Mouse (Mus musculus) hindbrain, embryonic 11.5 days (tissue): ENCODE results near the gene Best1. TPM values are rescaled to one million over a fixed set of nuclear protein-coding genes. Genes with fewer than 3 reads are reported as not detected.
A peak's percentile ranks its signal among the peaks of the same experiment; 100 is the strongest.

Source experiments
- ATAC-seq: fragments of 200-750 bp; cut with Nextera tagmentation; 2 replicates; pipeline ENCODE4 v1.8.0; 2017; ENCODE audit warnings: mild to moderate bottlenecking, moderate TSS enrichment, moderate library complexity; ENCODE audit not compliant: low FRiP score
- DNase-seq: peaks from one replicate; pipeline ENCODE4 v3.0.0-alpha.2; 2015; ENCODE audit warnings: low spot score
- H3K27ac ChIP-seq: fragments of 300-500 bp; sonication (generic); 2 replicates; pipeline ENCODE4 v1.5.1; 2014; ENCODE audit warnings: mild to moderate bottlenecking, low read depth, low read length
- H3K27me3 ChIP-seq: fragments of 300-500 bp; sonication (generic); 2 replicates; pipeline ENCODE4 v1.6.1; 2014; ENCODE audit warnings: mild to moderate bottlenecking, low read length, moderate library complexity, mixed read lengths; ENCODE audit not compliant: control insufficient read depth, insufficient read depth
- H3K36me3 ChIP-seq: fragments of 300-500 bp; sonication (generic); 2 replicates; pipeline ENCODE4 v1.6.1; 2014; ENCODE audit warnings: mild to moderate bottlenecking, low read length, moderate library complexity, mixed read lengths; ENCODE audit not compliant: control insufficient read depth, insufficient read depth
- H3K4me1 ChIP-seq: fragments of 300-500 bp; sonication (generic); replicated peaks from 2 replicates; pipeline ENCODE4 v1.6.1; 2014; ENCODE audit warnings: low read length, mixed read lengths; ENCODE audit not compliant: control insufficient read depth, insufficient read depth
- H3K4me2 ChIP-seq: fragments of 300-500 bp; sonication (generic); replicated peaks from 2 replicates; pipeline ENCODE4 v1.6.1; 2014; ENCODE audit warnings: mild to moderate bottlenecking, low read depth, low read length
- H3K4me3 ChIP-seq: fragments of 300-500 bp; sonication (generic); 2 replicates; pipeline ENCODE4 v1.5.1; 2014; ENCODE audit warnings: low read depth, low read length
- H3K9ac ChIP-seq: fragments of 300-500 bp; sonication (generic); 2 replicates; pipeline ENCODE4 v1.6.1; 2014; ENCODE audit warnings: low read depth, low read length
- H3K9me3 ChIP-seq: fragments of 300-500 bp; sonication (generic); 2 replicates; pipeline ENCODE4 v1.6.1; 2016; ENCODE audit warnings: low read length; ENCODE audit not compliant: control insufficient read depth
- WGBS: fragments of 180-500 bp; shearing (Covaris S2); extraction: QIAGEN DNeasy Blood & Tissue Kit; methylation state at CpG from one replicate; pipeline ENCODE4 v1.1.7; 2014; 5-methylcytosine and 5-hydroxymethylcytosine counted together
- polyA plus RNA-seq: library from polyadenylated mRNA; unstranded; fragments of >200 nt; fragmentation: Nextera tagmentation; extraction: Ambion mirVana; gene quantifications from 2 replicates; pipeline ENCODE4 v1.2.1, GENCODE M21; 2014

The Best1 gene
- polyA plus RNA-seq, 1 experiment from 2014 or later = 0.91 TPM

GRCm38 (mm10) chr19:10003696-10004095, 2.3 kb upstream of the Best1 start:
- Histone ChIP-seq H3K27me3 (no peaks in the 10 kb centered on the region), H3K27ac (no peak overlapping the region), H3K9me3 (no peaks in the 10 kb centered on the region), H3K4me3 (no peak overlapping the region), H3K9ac (no peak overlapping the region), H3K4me2 (no peak overlapping the region), H3K36me3 (no peaks in the 10 kb centered on the region), H3K4me1 (no peaks in the 10 kb centered on the region)
- 96% methylated on average over 1 of the region's 1 CpGs for WGBS
- ATAC-seq (no peak), DNase-seq (no peak)

GRCm38 (mm10) chr19:10000330-10000729, 1.1 kb downstream of the Best1 start:
- Histone ChIP-seq H3K4me1 (no peaks in the 10 kb centered on the region), H3K27ac (no peak overlapping the region), H3K4me3 (no peak overlapping the region), H3K27me3 (no peaks in the 10 kb centered on the region), H3K9me3 (no peaks in the 10 kb centered on the region), H3K9ac (no peak overlapping the region), H3K36me3 (no peaks in the 10 kb centered on the region), H3K4me2 (no peak overlapping the region)
- WGBS = 30% methylated on average over 3 of the region's 3 CpGs
- ATAC-seq (peak; percentile 35; the same call in 1 of the 2 replicates), DNase-seq (peak; percentile 53)

- ATAC-seq (no peak), DNase-seq (no peak)
- H3K4me1 ChIP-seq = no peaks in the 10 kb centered on the region
- H3K9me3 ChIP-seq = no peaks in the 10 kb centered on the region
- no peak overlapping the region for H3K9ac ChIP-seq
- no peak overlapping the region for H3K4me3 ChIP-seq
- no peak overlapping the region for H3K4me2 ChIP-seq
- no peaks in the 10 kb centered on the region for H3K36me3 ChIP-seq
- no peak overlapping the region for H3K27ac ChIP-seq
- no peaks in the 10 kb centered on the region for H3K27me3 ChIP-seq
- WGBS = 76% methylated on average over 13 of the region's 13 CpGs
Measured at GRCm38 (mm10) chr19:9998736-9999486, 2.5 kb downstream of the Best1 start.

GRCm38 (mm10) chr19:9998063-9998416, 3.4 kb downstream of the Best1 start:
- Histone ChIP-seq H3K9me3 (no peaks in the 10 kb centered on the region), H3K27me3 (no peaks in the 10 kb centered on the region), H3K27ac (no peak overlapping the region), H3K36me3 (no peaks in the 10 kb centered on the region), H3K9ac (no peak overlapping the region), H3K4me3 (no peak overlapping the region), H3K4me1 (no peaks in the 10 kb centered on the region), H3K4me2 (no peak overlapping the region)
- 72% methylated on average over 2 of the region's 2 CpGs for WGBS
- no peak for ATAC-seq
- no peak for DNase-seq

DNA sequence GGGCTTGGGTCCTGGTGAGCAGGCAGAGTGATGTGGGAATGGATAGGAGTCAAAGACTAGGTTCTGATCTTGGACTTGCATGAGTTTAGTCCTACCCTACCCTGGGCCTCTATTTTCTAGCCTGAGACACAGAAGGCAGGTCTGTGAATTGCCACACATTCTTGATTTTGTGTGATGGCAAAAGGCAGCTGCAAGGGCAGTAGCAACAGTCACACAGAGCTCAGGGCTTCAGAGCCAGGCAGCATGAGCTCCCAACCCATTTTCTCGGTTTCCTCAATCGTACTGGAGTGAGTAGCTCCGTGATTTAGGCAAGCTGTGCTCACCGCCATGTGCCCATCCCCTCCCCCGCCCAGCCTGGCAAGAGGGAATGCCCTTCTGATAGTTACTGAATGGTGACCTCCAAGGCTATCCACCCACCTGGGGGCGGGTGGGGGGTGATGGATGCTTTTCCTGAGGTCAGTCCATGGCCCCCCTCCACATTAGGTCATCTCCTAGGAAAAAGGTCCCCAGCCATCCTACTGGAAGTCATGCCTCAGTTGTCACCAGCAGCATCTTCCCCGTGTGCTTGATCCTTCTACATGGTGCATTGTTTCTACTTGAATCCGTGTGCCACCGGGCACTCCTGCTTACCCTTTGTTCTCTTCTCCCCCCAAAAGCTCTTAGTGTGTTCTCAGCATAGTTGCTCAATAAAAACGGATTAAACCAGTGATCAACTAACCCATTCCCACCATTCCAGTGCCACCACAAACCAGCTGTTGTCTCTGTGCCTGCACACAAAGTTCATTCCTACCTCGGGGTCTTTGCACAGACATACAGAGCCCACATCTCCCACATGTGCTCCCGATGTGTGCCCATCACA, 4.0 kb downstream of the Best1 start:
- no peak for ATAC-seq
- no peak overlapping the region for H3K4me3 ChIP-seq
- DNase-seq = no peak
- 78% methylated on average over 12 of the region's 12 CpGs for WGBS
- no peaks in the 10 kb centered on the region for H3K27me3 ChIP-seq
- H3K27ac ChIP-seq = no peak overlapping the region
- H3K9ac ChIP-seq = no peak overlapping the region
- H3K9me3 ChIP-seq = no peaks in the 10 kb centered on the region
- H3K4me2 ChIP-seq = no peak overlapping the region
- no peaks in the 10 kb centered on the region for H3K4me1 ChIP-seq
- no peaks in the 10 kb centered on the region for H3K36me3 ChIP-seq

GRCm38 (mm10) chr19:9993036-9993656, 8.3 kb downstream of the Best1 start:
- no peak overlapping the region for H3K27ac ChIP-seq
- H3K27me3 ChIP-seq = no peaks in the 10 kb centered on the region
- 6% methylated on average over 17 of the region's 17 CpGs for WGBS

DNA sequence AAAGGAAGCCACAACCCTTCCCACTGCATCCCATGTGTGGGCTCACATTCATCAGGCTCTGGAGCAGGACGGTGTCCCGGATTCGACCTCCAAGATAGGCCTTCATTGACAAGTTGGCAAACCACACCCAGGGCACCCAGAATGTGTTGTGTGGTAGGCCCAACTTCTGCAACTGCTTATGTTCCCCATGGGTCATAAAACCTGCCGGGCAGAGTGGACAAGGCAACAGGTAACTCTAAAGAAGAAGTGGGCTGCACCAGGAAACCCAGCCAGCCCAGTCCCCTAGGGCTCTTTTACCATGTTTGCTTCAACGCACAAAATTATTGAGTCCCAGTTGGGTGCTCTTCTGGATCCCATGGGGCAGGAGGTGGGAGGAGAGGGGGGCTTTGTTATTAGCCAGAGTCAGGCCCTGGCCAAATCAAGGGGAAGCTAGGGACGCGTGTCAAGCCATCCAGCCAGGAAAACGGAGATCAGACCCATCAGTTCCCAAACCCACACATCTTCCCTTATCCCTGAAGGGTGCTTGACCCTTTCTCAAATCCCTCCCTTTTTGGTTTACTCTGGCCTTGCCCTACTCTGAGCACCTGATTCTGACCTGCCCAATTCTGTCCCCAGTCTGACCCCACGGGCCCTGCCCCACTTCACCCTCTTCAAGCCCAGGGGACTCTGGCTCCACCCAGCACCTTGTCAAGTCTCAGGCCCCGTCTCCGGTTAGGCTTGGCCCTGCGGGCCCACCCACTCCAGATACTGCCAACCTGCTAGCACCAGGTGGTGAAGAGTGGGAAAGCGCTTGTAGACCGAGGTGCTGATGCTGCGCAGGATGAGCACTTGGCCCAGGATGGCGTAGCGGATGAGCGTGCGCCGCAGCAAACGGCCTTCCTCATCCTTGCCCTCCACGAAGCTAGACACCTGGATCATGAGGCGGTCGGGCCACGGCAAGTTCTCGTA, 9.1 kb downstream of the Best1 start:
- no peak for DNase-seq
- Histone ChIP-seq H3K4me1 (no peaks in the 10 kb centered on the region), H3K36me3 (no peaks in the 10 kb centered on the region), H3K9me3 (no peaks in the 10 kb centered on the region), H3K27ac (no peak overlapping the region), H3K4me3 (peak overlapping the region; percentile 25), H3K9ac (peak overlapping the region; percentile 29), H3K27me3 (no peaks in the 10 kb centered on the region), H3K4me2 (peak overlapping the region; percentile 41)
- 46% methylated on average over 26 of the region's 26 CpGs for WGBS
- peak; percentile 50 for ATAC-seq

More at GRCm38 (mm10) chr19:9993036-9993656, 8.3 kb downstream of the Best1 start:
- ATAC-seq (peak; percentile 92), DNase-seq (peak; percentile 95)
- H3K9me3 ChIP-seq = no peaks in the 10 kb centered on the region
- peak overlapping the region; percentile 29 for H3K9ac ChIP-seq
- peak overlapping the region; percentile 41 for H3K4me2 ChIP-seq
- H3K36me3 ChIP-seq = no peaks in the 10 kb centered on the region
- no peaks in the 10 kb centered on the region for H3K4me1 ChIP-seq
- H3K4me3 ChIP-seq = peak overlapping the region; percentile 25

DNA sequence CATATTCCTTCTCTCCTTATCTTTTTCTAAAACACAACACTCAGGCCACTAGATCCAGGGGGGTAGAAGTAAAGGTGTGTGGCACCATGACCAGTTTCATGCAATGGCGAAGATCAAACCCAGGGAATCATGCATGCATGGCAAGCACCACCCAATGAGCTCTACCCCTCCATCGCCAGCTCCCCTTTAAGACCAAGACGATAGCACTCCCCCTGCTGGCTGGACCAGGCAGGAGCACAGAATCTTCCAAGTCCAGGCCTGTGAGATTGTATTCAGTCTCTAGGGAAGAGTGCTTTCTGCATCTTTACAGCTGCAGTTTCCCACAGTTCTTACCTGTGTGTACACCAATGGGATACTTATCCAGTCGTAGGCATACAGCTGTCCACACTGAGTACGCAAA, 10.1 kb downstream of the Best1 start:
- 20% methylated on average over 5 of the region's 5 CpGs for WGBS
- Histone ChIP-seq H3K9ac (no peak overlapping the region), H3K4me2 (no peak overlapping the region), H3K9me3 (no peaks in the 10 kb centered on the region), H3K4me3 (no peak overlapping the region), H3K4me1 (no peaks in the 10 kb centered on the region), H3K36me3 (no peaks in the 10 kb centered on the region), H3K27me3 (no peaks in the 10 kb centered on the region), H3K27ac (no peak overlapping the region)
- ATAC-seq (peak; percentile 21), DNase-seq (peak; percentile 86)
